Mouse (Mus musculus) ES-E14 (cell line): ENCODE measurements around the gene Rdh5.

Source experiments
- HCFC1 ChIP-seq: IDR thresholded peaks from 2 replicates; pipeline ENCODE4 v1.6.1; 2012; ENCODE audit warnings: low read length, inconsistent platforms, borderline replicate concordance; ENCODE audit not compliant: insufficient read depth
- ZNF384 ChIP-seq: IDR thresholded peaks from 2 replicates; pipeline ENCODE4 v1.6.1; 2012; ENCODE audit warnings: low read depth, low read length, inconsistent platforms

DNA sequence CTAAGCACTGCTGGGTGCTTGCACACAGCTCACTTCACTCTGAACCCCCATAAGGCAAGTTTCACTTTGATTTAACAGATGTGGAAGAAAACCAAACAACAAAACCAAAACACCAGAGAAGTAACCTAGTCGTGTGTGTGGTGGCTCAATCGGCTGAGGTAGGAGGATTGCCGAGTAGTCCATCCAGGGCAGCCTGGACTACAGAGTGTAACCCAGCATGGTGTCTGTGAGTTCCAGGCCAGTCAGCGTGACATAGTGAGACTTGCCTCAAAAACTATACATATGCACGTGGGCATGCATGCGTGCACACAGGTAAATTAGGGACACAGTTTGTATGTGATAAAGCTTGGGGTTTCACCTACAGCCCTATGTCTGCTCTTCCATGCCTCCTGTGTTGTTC lies 5.3 kb downstream of the Rdh5 start:
- no peak for TF ChIP-seq ZNF384
- TF ChIP-seq HCFC1 = no peak
